Mouse (Mus musculus) kidney, postnatal 36 days (tissue): ENCODE measurements at regions not wholly inside any gene's neighbourhood (a gene's known extent, or its start where the extent isn't known, plus 50 kb on each side); places are given as distances from the start of the nearest gene placed in this dataset.

ENCODE experiments used
- DNase-seq, 2 experiments: peaks; one replicate each; pipeline ENCODE4 v3.0.0; 2021 to 2022; ENCODE audit warnings: mixed read lengths in 2 of 2

- peak in 1 of 2 experiments; percentile 16 for DNase-seq
Observed at GRCm38 (mm10) chr14:61834291-61834936, 227.2 kb downstream of the Kcnrg start.

- no peak for DNase-seq
Observed at GRCm38 (mm10) chr14:61835729-61836128, 228.5 kb downstream of the Kcnrg start.

- no peak for DNase-seq
Observed at GRCm38 (mm10) chr14:61836231-61836630, 229.0 kb downstream of the Kcnrg start.

- DNase-seq, result no peak
Observed at GRCm38 (mm10) chr14:61836965-61837364, 229.7 kb downstream of the Kcnrg start.

GRCm38 (mm10) chr14:61837851-61838250 lies 230.6 kb downstream of the Kcnrg start:
- DNase-seq, result no peak

DNA sequence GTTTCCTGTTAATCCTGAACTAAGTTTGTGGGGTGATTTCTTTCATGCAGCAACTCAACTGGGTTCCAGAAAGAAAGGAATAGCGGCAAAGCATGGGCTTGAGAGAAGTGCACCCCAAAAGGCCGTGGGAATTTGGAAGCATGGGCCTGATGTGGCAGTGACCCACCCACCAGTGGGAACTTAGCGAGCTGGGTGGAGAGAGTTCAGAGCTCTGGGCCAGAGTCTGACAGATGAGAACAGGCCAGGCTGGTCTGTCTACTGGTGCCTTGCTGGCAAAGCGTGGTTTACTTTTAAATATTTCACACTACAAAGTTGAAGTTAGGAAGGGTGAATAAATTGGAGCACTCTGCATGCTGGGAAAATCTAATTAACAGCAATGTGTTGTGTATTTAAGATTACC lies 235.2 kb downstream of the Kcnrg start:
- no peak for DNase-seq

DNA sequence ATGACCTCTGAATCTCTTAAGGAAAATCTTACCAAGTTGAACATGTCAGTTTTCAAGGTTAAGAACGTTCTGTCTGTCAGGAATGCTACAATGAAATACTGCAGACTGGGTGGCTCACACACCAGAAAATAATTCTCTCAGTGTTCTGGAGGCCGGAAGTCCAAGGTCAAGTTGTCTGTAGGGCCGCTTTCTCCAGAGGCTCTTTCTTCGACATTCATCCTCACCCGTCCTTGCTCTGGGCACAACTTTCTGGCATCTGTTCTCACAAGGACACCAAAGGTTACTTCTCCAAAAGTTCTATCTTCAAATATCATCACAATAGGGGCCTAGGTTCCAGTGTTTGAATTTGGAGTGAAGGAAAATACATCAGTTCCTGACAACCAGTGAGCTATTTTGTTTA lies 239.2 kb downstream of the Kcnrg start:
- no peak for DNase-seq

DNA sequence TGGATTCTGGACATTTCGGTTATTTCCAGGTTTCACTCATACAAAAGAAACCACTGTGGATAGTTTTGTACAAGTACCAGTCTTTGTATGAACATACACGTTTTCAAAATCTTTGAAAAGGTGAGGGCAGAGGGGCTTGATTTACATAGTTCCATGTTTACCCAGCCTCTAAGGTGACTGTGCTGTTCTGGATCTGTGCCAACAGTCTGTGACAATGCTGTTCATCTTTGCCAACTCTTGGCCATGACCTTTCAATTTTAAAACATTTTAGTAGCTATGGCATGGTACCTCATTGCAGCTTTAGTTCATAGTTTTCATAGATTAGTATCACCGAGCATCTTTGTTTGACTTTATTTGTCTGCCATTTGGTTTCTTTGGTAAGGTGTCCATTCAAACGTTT lies 243.0 kb downstream of the Kcnrg start:
- DNase-seq, result no peak

- DNase-seq, result no peak
Observed at GRCm38 (mm10) chr14:61857616-61858015, 250.4 kb downstream of the Kcnrg start.

GRCm38 (mm10) chr14:61860688-61861087 lies 253.4 kb downstream of the Kcnrg start:
- no peak for DNase-seq

DNA sequence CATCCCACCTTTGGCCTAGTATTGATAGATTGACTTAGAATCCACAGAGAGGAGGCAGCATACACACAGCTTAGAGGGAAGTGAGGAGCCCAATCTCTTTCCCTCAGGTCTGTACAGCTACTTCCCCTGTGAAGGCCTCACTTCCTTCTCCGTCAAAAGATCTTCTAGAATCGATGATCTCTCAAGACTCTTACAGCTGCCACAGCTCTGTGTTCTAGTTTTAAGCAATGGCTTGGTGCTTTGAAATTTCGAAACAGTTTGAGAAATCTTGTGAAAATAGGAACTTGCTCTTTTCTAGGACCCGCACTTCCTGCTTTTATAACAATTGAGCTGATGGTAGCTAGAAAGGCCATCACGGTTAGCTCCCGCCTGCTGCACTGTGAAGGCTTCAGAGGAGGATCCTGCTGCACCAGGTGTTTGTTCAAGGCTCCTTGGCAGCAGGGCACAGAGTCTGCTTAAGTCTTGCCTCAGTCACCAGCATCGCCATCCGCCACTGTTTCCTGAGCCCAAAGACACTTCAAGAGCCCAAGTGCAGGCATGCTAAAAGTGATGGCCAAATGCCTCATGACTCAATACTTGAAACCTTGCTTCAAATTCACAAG lies 254.2 kb downstream of the Kcnrg start:
- no peak for DNase-seq

- no peak for DNase-seq
Observed at GRCm38 (mm10) chr14:61862931-61863330, 255.7 kb downstream of the Kcnrg start.

DNA sequence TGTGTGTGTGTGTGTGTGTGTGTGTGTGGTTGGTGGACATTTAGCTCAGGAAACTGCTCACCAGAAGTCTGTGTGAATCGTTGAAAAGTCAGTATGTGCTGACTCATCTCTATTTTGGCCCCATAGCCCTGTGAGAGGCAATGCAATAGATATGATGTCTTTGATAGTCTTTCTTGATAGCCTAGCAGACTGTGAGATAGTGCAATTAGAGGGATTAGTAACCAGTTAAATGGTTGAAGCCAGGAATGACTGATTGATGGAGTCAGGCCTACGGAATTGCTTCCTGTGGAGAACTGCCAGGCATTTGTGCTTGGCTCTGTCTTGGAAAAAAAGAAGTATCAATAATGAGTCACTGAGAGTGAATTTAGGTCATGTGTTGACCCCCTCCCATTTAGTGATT lies 256.2 kb downstream of the Kcnrg start:
- no peak for DNase-seq

- DNase-seq, result no peak
Observed at GRCm38 (mm10) chr14:61866532-61867268, 259.4 kb downstream of the Kcnrg start.

- no peak for DNase-seq
Observed at GRCm38 (mm10) chr14:61874206-61874605, 266.9 kb downstream of the Kcnrg start.

- DNase-seq, result peak; percentile 19 to 56
Observed at GRCm38 (mm10) chr14:61879416-61879815, 272.2 kb downstream of the Kcnrg start.

GRCm38 (mm10) chr14:61880514-61881259 lies 273.4 kb downstream of the Kcnrg start:
- no peak for DNase-seq

DNA sequence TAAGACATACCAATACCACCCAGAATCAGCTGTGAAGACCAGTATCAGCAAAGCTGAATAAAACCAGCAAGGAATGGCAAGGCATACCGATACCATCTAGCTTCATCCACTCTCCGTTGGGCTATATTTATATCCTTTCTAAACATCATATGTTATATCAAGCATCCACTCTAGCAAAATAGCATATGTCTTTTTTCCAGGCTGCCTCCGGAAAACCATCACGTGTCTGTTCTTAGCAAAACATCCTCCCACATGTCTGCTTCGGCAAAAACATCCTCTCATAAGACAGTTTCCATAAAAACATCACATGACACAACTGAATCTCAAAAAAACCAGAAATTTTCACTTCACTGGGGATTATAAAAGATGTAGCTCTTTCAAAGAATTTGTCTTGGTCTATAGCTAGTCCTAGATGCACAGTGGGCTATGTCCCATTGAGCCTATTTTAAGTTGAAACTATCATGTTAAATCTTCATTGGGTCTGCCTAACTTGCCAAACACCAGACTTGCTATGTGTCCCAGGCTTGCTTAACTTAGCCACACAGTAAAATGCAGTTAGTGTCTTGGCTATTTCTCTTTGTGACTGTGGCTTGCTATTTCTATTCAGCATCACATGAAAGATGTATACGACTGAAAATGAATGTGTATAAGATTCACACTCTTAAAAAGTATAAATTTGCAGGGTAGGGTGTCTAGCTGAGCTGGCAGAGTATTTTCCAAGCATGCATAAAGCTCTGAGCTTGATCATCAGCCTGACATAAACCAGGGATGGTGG lies 278.2 kb downstream of the Kcnrg start:
- no peak for DNase-seq

DNA sequence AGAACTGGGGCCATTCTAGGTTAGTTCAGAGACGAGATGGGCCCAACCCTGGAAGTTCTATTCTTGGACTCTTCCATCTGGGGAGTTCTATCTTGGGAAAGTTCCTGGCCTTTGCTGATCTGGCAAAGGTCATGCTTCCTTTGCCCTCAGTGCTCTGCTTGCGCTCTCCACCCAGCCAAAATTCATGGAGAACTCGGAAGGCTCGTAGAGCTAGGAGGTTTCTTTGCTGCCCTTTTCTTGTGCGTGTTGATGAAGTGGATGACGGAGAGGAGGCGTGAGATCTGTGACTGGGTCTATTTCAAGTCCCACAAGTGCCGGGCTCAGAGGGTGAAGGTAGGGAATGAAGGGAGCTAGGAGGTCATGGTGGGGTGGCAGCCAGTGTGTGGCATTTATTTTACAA lies 282.4 kb downstream of the Kcnrg start:
- DNase-seq, result no peak

- no peak for DNase-seq
Observed at GRCm38 (mm10) chr14:61893786-61894185, 286.5 kb downstream of the Kcnrg start.

DNA sequence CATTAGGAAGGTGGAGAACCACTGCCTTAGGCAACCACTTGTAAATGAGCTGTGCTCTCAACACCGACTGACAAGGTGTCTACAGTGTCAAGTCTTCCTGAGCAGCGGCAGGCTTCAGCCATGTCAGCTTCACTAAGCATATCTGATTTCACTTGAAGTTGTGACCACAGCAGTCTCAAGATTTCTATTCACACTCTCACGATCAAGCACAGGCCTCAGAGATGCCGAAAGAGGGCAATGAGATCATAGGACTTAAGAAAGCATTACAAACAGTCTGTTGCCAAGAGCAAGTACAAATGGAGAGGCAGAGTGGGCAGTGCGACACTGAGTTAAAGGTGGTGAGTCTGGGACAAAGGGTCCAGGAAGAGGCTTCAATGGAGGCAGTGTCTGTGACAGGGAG lies 289.6 kb downstream of the Kcnrg start:
- no peak for DNase-seq

DNA sequence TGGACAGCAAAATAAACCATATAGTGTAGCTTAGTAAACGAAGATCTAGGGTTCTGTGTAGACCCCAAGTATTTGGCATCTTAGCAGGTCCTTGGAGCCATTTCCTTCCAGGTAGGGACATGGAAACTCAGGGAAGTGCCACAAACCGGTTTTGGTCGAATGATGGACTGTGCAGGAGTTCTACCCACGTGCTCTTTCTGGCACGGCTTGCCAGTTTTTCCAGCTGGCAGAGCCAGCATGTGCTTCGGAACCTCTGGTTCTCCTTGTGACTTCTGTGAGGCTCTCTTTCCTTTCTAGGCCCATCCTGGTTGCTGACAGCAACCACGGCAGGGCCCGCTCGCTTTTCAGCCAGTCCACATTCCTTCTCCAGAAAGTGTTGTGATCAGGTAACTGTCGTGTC lies 291.4 kb downstream of the Kcnrg start:
- peak; percentile 33 to 56 for DNase-seq
